Mouse (Mus musculus) naive thymus-derived CD4-positive, alpha-beta T cell, adult 2 months (primary cell): ENCODE measurements around the gene Cntln.

Source experiments
- DNase-seq: peaks from one replicate; pipeline ENCODE4 v3.0.0-alpha.2; 2011; ENCODE audit warnings: low read depth

Gene Cntln

DNA sequence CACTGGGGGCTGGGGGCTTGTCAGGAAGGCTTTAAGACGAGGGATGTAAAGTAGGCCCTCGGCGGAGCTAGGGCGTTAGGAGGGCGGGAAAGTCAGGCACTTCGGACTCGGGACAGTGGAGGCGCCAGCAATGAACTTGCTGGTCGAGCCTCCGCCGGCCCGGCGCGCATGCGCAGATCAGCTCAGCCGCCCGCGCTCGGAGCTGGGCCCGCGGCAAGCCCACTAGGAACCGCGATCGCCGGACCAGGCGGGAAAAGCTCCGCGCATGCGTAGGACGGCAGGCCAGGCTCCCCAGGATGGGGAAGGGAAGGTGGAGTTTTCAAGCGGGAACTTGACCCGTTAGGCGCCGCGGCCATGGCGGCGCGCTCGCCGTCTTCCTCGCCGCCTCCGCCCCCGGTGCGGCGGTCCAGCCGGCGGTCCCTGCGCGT is at the start of gene Cntln:
Cntln (plus strand) TSS at position 199 of the 428 bp plus-strand sequence.
- DNase-seq: peak; percentile 76

- peak; percentile 20 for DNase-seq
Observed at GRCm38 (mm10) chr4:84836979-84837378, 47.1 kb upstream of the Cntln start.

DNA sequence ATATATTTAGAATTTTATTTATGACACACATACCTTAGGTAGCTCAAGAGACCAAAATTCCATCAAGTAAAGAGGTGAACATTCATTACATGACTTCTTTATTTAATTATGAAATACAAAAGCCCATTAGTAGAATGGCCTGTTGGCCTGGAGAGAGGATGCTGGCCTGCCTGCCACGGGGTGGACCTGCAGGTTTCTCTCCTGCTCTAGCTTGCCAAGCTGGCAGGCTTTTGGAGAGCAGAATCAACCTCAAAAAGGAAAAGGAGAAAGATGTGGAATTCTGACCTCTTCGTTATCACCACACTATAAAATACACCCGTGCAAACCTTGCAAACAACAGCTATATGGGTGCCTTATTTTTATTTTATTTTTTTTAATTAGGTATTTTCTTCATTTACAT is 45.6 kb upstream of the Cntln start:
- no peak for DNase-seq

- no peak for DNase-seq
Observed at GRCm38 (mm10) chr4:84839466-84839865, 44.6 kb upstream of the Cntln start.

DNA sequence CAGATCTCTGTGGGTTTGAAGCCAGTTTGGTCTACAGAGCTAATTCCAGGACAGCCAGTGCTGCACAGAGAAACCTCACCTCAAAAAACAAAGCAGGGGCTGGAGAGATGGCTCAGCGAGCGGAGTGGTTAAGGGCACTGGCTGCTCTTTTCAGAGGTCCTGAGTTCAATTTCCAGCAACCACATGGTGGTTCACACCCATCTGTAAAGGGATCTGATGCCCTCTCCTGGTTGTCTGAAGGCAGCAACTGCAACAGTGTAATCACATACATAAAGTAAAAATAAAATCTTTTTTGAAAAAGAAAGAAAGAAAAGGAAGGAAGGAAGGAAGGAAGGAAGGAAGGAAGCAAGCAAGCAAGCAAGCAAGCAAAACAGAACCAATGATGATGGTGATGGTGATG is 26.5 kb upstream of the Cntln start:
- DNase-seq: no peak

DNA sequence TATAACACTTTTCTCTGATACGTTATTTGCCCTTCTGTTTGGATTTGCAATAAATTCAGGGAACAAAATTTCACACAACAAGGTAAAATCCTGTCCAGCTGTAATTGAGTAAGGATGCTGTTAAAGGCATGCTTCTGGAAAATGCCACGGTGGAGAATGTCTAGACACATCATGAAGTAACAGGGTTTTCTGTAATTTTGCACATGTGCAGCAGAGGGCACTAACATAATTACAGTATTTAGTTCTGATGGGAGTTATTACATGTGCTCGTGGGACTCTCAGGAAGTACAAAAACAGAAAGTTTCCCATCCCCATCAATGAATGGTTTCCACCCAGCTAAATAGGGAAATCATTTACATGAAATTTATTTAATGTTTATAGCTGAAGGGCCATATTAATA is 7.8 kb upstream of the Cntln start:
- peak; percentile 46 for DNase-seq

- DNase-seq: no peak
Observed at GRCm38 (mm10) chr4:84883646-84884045, 463 bp upstream of the Cntln start.

DNA sequence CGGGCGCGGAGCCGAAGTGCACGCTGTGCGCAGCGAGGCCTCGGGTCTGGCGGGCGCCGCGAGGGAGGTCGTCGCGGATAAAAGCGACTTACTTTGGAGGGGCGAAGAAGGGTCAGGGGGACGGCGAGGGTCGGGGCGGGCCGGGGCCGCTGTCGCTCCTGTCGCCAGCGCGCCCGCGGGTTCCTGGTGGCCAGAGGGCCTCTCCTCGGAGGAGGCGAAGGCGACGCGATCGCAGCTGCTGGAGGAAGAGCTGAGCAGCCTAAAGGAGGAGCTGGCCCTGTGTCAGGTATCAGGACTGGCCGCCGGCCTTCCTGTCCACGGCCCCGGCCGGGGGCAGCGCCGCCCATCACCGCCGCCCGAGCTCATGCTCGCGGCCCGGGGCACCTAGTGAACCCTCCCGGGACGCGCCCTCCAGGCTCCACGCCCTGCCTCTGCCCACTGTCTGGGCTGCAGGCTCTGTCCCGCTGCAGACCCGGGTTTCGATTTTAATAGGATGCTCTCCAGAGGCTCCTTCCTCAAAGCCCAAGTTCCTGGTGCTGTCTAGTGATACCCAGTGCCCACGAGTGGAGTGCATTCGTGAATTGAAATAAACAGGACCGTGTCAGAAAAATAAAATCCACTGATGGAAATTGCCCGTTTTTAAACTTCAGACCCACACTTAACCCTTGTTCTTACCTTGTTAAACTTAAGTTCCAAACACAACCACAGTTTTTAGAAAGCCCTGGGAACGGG is 596 bp downstream of the Cntln start:
- DNase-seq: no peak

- DNase-seq: no peak
Observed at GRCm38 (mm10) chr4:84885271-84885540, 1.1 kb downstream of the Cntln start.

DNA sequence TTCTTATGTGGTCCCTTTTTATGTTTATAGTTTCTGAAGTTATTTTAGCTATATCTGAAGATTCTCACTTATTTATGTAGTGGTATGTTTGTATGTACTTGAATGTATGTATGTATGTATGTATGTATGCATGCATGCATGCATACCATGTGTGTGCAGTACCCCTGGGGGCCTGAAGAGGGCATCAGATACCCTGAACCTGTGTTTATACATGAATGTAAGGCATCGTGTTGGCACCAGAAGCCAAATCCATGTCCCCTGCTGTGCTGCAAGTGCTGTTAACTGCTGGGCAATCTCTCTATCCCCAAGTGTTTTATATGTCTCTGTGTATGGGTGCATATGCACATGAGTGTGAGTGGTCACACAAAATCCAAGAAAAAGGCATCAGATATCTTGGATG is 34.3 kb downstream of the Cntln start:
- no peak for DNase-seq

DNA sequence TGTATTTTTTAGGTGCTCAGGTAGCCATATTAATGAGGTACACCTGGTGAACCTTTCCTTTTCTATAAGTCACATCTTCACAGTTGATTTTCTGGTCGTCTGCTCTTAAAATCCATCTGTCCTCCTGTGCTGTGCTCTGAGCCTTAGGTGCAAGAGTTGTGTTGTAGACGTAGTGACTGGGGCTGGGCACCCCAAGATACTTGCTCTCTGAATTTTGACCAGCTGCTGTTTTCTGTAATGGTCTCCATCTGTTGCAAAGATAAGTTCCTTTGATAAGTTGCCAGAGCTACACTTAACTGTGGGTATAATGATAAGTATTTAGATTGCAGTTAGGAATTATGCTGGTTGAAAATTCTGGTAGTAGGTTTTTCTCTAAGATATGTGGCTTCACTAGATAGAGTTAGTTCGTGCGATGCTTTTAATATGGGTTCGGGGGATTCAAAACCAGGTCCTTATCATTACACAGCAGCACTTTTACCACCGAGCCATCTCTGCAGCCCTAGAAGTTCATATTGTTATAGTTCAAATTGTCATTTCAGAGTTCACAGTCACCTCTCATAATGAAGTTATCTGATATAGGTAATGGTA is 50.3 kb downstream of the Cntln start:
- no peak for DNase-seq

DNA sequence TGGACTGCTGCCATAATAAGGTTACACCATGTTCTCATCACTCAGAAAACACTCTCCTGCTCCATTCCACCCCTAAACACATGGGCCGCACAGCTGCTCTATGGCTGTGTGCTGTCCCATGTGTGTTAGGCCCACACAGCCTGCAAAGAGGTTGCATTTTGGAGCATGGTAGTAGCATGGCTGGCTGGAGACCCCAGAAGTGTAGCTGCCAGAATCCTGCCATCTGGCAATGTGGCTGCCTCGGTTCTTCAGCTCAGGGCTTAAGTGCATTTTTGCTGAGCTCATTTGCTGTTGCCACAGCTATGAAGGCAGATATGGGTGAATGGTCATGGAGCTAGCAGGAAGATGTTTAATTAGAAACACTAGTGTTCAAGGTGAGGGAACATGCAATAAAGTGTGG is 58.0 kb downstream of the Cntln start:
- DNase-seq: no peak

- no peak for DNase-seq
Observed at GRCm38 (mm10) chr4:84942651-84943050, 58.5 kb downstream of the Cntln start.

DNA sequence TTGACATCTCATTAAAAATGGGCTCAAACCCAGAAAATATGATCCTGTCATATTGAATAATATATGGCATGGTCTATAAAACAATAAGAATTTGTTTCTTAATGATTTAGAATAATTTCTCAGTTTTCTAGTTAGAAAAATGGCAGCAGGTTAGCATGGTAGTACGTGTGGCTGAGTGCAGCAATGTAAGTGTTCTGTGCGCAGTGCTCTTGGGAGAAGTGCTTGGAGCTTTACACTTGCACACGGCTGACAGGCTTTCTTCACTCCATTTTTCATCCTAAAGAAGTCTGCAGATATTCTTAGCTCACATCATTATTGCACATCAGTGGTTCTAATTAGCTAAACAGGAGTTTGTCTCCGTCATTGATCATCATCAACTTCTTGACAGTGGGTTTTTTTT is 60.0 kb downstream of the Cntln start:
- no peak for DNase-seq

GRCm38 (mm10) chr4:84946450-84946849 is 62.3 kb downstream of the Cntln start:
- DNase-seq: peak; percentile 54

DNA sequence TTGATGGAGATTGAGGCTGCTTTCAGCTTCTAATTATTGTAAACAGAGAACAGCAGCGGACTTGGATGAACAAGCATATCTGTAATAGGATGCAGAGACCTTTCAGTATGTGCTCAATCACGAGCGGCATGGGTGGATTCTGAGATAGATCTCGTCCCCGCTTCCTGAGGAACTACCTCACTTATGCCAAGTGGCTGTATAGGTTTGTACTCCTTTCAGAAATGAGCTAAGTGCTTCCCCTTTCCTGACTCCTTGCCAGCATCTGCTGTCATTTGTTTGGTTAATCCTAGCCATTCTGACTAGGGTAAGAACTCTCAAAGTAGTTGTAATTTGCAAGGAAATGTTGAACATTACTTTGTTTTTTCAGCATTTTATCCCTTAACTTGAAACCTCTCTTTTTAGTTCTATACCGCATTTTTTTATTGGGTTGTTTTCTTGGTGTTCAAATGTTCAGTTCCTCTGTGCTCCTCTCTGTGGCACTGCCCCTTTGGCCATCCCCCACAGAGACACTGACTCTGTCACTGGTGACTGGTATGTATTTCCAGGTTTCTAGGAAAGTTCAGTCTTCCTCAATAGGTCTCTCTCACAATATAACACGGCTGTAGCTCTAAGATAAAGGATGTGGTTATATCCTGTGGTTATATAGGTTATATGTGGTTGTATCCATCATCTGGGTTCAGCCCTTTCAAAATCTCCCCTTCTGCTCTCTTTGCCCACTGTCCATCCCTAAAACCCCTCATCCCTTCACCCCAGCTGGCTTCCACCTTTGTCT is 93.0 kb downstream of the Cntln start:
- peak; percentile 12 for DNase-seq

DNA sequence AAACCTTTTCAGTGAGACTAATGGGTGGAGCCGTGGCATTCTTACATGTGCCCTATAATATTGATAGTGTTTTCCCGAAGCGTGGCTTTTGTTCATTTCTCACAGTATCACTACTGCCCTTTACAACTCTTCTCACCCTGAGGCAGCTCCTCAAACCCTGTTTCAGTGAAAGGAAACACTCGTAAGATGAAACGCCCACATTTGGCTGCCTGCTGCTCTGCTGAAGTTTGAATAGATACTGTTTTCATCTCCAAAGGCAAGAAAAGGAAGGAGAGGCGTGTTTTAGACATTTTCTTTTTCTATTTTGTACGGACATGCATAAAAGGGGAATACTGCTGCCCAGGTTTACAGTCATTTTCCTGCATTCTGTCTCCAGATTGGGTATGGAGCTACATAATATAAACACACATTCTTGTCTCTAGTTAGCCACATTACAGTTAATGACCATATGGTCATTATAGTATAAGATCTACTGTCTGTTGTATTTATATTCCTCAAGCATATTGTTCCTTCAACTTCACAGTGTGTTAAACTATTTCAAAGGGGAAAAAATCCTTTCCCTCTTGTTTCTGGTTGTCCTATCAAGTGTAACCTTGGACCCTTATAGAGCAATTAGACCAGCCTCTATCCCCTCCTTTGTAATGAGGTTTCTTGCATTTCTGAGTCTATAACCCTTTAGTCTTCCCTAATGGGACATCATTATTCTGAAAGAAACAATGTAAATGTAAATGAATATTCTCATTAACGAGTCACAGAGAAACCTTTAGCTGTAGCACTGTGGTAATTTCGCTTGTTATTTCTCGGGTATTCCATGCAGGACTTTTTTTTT is 111.6 kb downstream of the Cntln start:
- no peak for DNase-seq

DNA sequence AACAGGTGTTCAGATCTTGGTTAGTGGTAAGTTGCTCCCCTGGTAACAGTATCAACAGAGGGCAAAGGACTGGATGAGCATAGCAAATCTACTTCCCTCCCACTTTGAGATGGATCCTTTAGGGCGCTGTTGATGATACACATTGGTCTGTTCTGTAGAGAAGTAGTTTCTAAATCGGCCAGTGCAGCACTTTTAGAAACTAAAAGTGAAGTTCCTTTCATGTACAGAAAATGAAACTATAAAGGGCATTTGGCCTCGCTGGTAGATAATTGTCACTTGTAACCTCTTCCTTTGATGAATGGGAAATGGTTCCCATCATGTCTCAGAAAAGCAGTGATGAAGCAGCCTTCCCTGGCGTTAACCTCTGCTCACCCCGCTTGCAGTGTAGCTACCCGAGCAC is 121.5 kb downstream of the Cntln start:
- peak; percentile 20 for DNase-seq

DNA sequence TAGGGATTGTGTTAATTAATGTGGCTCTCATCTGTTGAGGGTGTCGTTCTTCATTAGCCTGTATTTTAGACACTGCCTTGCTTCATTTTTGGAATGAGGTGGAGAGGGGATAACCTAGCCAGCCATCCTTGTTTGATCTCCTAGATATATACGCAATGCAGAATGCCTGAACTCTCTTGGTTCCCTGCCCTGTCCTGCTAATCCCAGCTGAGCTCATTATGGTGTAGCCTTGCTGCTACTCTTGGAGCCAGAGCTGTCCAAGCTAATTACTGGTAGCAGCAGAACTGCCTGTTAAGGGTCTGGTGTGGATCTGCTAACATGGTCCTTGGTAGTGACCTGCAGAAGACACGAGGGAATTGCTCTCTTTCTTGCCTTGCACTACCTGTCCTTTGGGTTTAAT is 122.7 kb downstream of the Cntln start:
- no peak for DNase-seq

- no peak for DNase-seq
Observed at GRCm38 (mm10) chr4:85010846-85011245, 126.7 kb downstream of the Cntln start.

- no peak for DNase-seq
Observed at GRCm38 (mm10) chr4:85045748-85046147, 161.6 kb downstream of the Cntln start.

DNA sequence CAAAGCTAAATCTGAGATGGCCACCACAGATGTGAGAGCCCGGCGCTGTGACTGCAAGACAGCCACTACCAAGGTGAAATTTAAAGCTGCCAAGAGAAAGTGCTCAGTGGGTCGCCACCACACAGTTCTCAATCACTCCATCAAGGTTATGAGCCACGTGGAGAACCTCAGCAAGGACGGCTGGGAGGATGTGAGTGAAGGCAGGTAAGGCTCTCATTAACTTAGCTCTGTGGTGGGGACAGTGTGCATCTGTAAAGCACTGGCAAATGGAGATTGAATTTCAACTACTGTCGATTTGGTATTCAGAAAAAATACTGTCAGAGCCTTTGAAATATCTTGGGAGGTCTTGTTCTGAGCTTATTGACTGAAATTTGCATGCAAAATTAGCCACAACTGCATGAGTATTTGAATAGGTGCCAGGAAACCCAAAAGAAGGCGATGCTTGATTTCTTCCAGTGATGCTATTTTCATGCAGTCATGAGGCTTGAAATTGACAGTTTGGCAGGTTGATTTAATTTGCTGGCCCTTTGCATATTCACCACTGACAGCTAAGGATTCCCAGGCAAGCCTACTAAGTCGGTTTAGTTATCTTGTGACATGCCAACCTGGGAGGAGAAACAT is 165.9 kb downstream of the Cntln start:
- no peak for DNase-seq
